Mouse (Mus musculus) heart, embryonic 16.5 days (tissue): Measurements from ENCODE around the gene Prrc2a. TPM values are rescaled to one million over a fixed set of nuclear protein-coding genes. Genes with fewer than 3 reads are reported as not detected.

Experiments used
- ATAC-seq: fragments of 200-750 bp; cut with Nextera tagmentation; replicated peaks from 2 replicates; pipeline ENCODE4 v1.8.0; 2017; ENCODE audit warnings: moderate number of reproducible peaks; ENCODE audit not compliant: insufficient read depth, low FRiP score; ENCODE audit errors: extremely low read depth
- H3K27ac ChIP-seq: fragments of 300-500 bp; sonication (generic); 2 replicates; pipeline ENCODE4 v1.5.1; 2014; ENCODE audit warnings: mild to moderate bottlenecking, low read length, control low read depth, moderate library complexity
- H3K27me3 ChIP-seq: fragments of 300-500 bp; sonication (generic); 2 replicates; pipeline ENCODE4 v1.6.1; 2014; ENCODE audit warnings: low read length, mixed read lengths; ENCODE audit not compliant: control insufficient read depth, insufficient read depth
- H3K36me3 ChIP-seq: fragments of 300-500 bp; sonication (generic); 2 replicates; pipeline ENCODE4 v1.6.1; 2014; ENCODE audit not compliant: control insufficient read depth, insufficient read depth
- H3K4me1 ChIP-seq: fragments of 300-500 bp; sonication (generic); 2 replicates; pipeline ENCODE4 v1.6.1; 2014; ENCODE audit warnings: low read length, mixed read lengths; ENCODE audit not compliant: control insufficient read depth, insufficient read depth
- H3K4me2 ChIP-seq: fragments of 300-500 bp; sonication (generic); 2 replicates; pipeline ENCODE4 v1.6.1; 2014; ENCODE audit warnings: low read depth, mild to moderate bottlenecking, control low read depth, low read length
- H3K4me3 ChIP-seq: fragments of 300-500 bp; sonication (generic); 2 replicates; pipeline ENCODE4 v1.5.1; 2014; ENCODE audit warnings: mild to moderate bottlenecking, control low read depth, low read length
- H3K9ac ChIP-seq: fragments of 300-500 bp; sonication (generic); 2 replicates; pipeline ENCODE4 v1.6.1; 2014; ENCODE audit warnings: low read length, control low read depth
- H3K9me3 ChIP-seq: fragments of 300-500 bp; sonication (generic); replicated peaks from 2 replicates; pipeline ENCODE4 v1.6.1; 2016; ENCODE audit warnings: low read length; ENCODE audit not compliant: control insufficient read depth
- WGBS: fragments of 180-500 bp; shearing (Covaris S2); extraction: QIAGEN DNeasy Blood & Tissue Kit; methylation state at CpG from one replicate; pipeline ENCODE4 v1.1.7; 2014; 5-methylcytosine and 5-hydroxymethylcytosine counted together
- polyA plus RNA-seq: library from polyadenylated mRNA; unstranded; fragments of >200 nt; fragmentation: Nextera tagmentation; extraction: Ambion mirVana; gene quantifications from 2 replicates; pipeline ENCODE4 v1.2.1, GENCODE M21; 2015

Gene Prrc2a
- polyA plus RNA-seq, 1 experiment from 2014 or later: 103 TPM

GRCm38 (mm10) chr17:35168541-35169207 is 4.0 kb upstream of the Prrc2a start:
- WGBS: 18% methylated on average over 4 of the region's 4 CpGs
- H3K36me3 ChIP-seq: no peaks in the 10 kb centered on the region
- no peaks in the 10 kb centered on the region for H3K9me3 ChIP-seq
- H3K4me3 ChIP-seq: no peak overlapping the region
- H3K9ac ChIP-seq: no peak overlapping the region
- no peak overlapping the region for H3K4me2 ChIP-seq
- peaks cover 7% of the 10 kb centered on the region for H3K4me1 ChIP-seq
- no peak for ATAC-seq
- no peaks in the 10 kb centered on the region for H3K27me3 ChIP-seq
- 0 out of 2 replicates have a peak overlapping the region, but pooled peaks have one; percentile 7 for H3K27ac ChIP-seq

- H3K4me3 ChIP-seq: no peak overlapping the region
- H3K9me3 ChIP-seq: no peaks in the 10 kb centered on the region
- no peaks in the 10 kb centered on the region for H3K36me3 ChIP-seq
- peaks cover 10% of the 10 kb centered on the region for H3K4me1 ChIP-seq
- no peak overlapping the region for H3K27ac ChIP-seq
- H3K4me2 ChIP-seq: no peak overlapping the region
- H3K9ac ChIP-seq: no peak overlapping the region
- H3K27me3 ChIP-seq: no peaks in the 10 kb centered on the region
- no peak for ATAC-seq
- 80% methylated on average over 7 of the region's 7 CpGs for WGBS
These were observed 3.1 kb upstream of the Prrc2a start for GRCm38 (mm10) chr17:35167794-35168193.

GRCm38 (mm10) chr17:35166352-35167035 is 1.8 kb upstream of the Prrc2a start:
- Histone ChIP-seq H3K36me3 (peaks cover 7% of the 10 kb centered on the region), H3K4me1 (peaks cover 23% of the 10 kb centered on the region), H3K27me3 (no peaks in the 10 kb centered on the region), H3K9me3 (no peaks in the 10 kb centered on the region), H3K9ac (peak overlapping the region; percentile 13; the same call in 1 of the 2 replicates), H3K4me3 (no peak overlapping the region), H3K27ac (peak overlapping the region; percentile 93; the same call in 1 of the 2 replicates), H3K4me2 (no peak overlapping the region; the same call in 1 of the 2 replicates)
- no peak for ATAC-seq
- 69% methylated on average over 8 of the region's 8 CpGs for WGBS

GRCm38 (mm10) chr17:35165451-35166155 is 906 bp upstream of the Prrc2a start:
- Histone ChIP-seq H3K9ac (peak overlapping the region; percentile 51), H3K4me2 (peak overlapping the region; percentile 67), H3K27me3 (no peaks in the 10 kb centered on the region), H3K9me3 (no peaks in the 10 kb centered on the region), H3K4me3 (peak overlapping the region; percentile 49), H3K27ac (peak overlapping the region; percentile 93), H3K4me1 (peaks cover 23% of the 10 kb centered on the region), H3K36me3 (peaks cover 16% of the 10 kb centered on the region)
- ATAC-seq: peak; percentile 76
- 23% methylated on average over 12 of the region's 12 CpGs for WGBS

- 0% methylated on average over 24 of the region's 28 CpGs for WGBS
- ATAC-seq: no peak
- Histone ChIP-seq H3K4me1 (peaks cover 23% of the 10 kb centered on the region), H3K4me2 (peak overlapping the region; percentile 88), H3K27me3 (no peaks in the 10 kb centered on the region), H3K36me3 (peaks cover 30% of the 10 kb centered on the region), H3K27ac (peak overlapping the region; percentile 95), H3K4me3 (peak overlapping the region; percentile 90), H3K9ac (peak overlapping the region; percentile 100), H3K9me3 (no peaks in the 10 kb centered on the region)
These were observed 504 bp downstream of the Prrc2a start for GRCm38 (mm10) chr17:35164218-35164567.

- Histone ChIP-seq H3K36me3 (peaks cover 37% of the 10 kb centered on the region), H3K4me1 (peaks cover 23% of the 10 kb centered on the region), H3K9ac (peak overlapping the region; percentile 100), H3K4me2 (peak overlapping the region; percentile 88), H3K27ac (peak overlapping the region; percentile 95), H3K4me3 (peak overlapping the region; percentile 90), H3K27me3 (no peaks in the 10 kb centered on the region), H3K9me3 (no peaks in the 10 kb centered on the region)
- no peak for ATAC-seq
- 5% methylated on average over 8 of the region's 8 CpGs for WGBS
These were observed 1.2 kb downstream of the Prrc2a start for GRCm38 (mm10) chr17:35163326-35164081.

GRCm38 (mm10) chr17:35162730-35163129 is 2.0 kb downstream of the Prrc2a start:
- 31% methylated on average over 12 of the region's 12 CpGs for WGBS
- H3K4me2 ChIP-seq: peak overlapping the region; percentile 88
- H3K27me3 ChIP-seq: no peaks in the 10 kb centered on the region
- peak overlapping the region; percentile 100 for H3K9ac ChIP-seq
- H3K27ac ChIP-seq: 0 out of 2 replicates have a peak overlapping the region, but pooled peaks have one; percentile 4
- H3K4me1 ChIP-seq: peaks cover 23% of the 10 kb centered on the region
- peak overlapping the region; percentile 90 for H3K4me3 ChIP-seq
- ATAC-seq: no peak
- H3K9me3 ChIP-seq: no peaks in the 10 kb centered on the region
- peaks cover 44% of the 10 kb centered on the region for H3K36me3 ChIP-seq

- Histone ChIP-seq H3K4me2 (peak overlapping the region; percentile 88), H3K27me3 (no peaks in the 10 kb centered on the region), H3K27ac (no peak overlapping the region), H3K9me3 (no peaks in the 10 kb centered on the region), H3K9ac (peak overlapping the region; percentile 100), H3K4me3 (peak overlapping the region; percentile 90), H3K4me1 (peaks cover 23% of the 10 kb centered on the region), H3K36me3 (peaks cover 50% of the 10 kb centered on the region)
- no peak for ATAC-seq
- 56% methylated on average over 14 of the region's 14 CpGs for WGBS
These were observed 2.6 kb downstream of the Prrc2a start for GRCm38 (mm10) chr17:35162121-35162520.
